In genomic region chr3:96698993-96699690, GRCm38 (mm10) we compare ENCODE assay signal across 16 mouse cellular contexts. TPM values are rescaled to one million over a fixed set of nuclear protein-coding genes. Genes with fewer than 3 reads are reported as not detected.
DNase-seq lines count a peak whose midpoint lies in the region; ATAC-seq lines count a peak whose summit lies in the region.
"Had no signal": no experiment of that assay in that cellular context is flagged by ENCODE, and none has a peak within 500 bp of the region (broad histone marks: within the 10 kb centered on the region; RNA-seq: fewer than 3 reads in every experiment).

No protein-coding gene starts in this region.

- H3K36me3 ChIP-seq in heart, embryonic 13.5 days: peaks cover 49% of the 10 kb centered on the region
- H3K36me3 ChIP-seq in heart, embryonic 11.5 days (ENCODE audit: control insufficient read depth, insufficient read depth, low read length): peaks cover 31% of the 10 kb centered on the region
- peaks cover 51% of the 10 kb centered on the region for H3K36me3 ChIP-seq in embryonic facial prominence, embryonic 10.5 days (replicated peaks)

- H3K9ac ChIP-seq in heart, embryonic 13.5 days: peak overlapping the region; percentile 44
- no peak overlapping the region for H3K9ac ChIP-seq in heart, embryonic 11.5 days (ENCODE audit: low read depth, low read length)
- H3K9ac ChIP-seq: heart, embryonic 12.5 days; hindbrain, embryonic 14.5 days; liver, embryonic 13.5 days had no signal

- H3K9me3 ChIP-seq in heart, embryonic 13.5 days: no peaks in the 10 kb centered on the region
- no peaks in the 10 kb centered on the region for H3K9me3 ChIP-seq in heart, embryonic 11.5 days (replicated peaks; ENCODE audit: control insufficient read depth, low read length)
- no peaks in the 10 kb centered on the region for H3K9me3 ChIP-seq in embryonic facial prominence, embryonic 10.5 days
- H3K9me3 ChIP-seq: heart, embryonic 12.5 days; liver, embryonic 13.5 days had no signal

- no peak overlapping the region; the same call in 1 of the 2 replicates for H3K4me3 ChIP-seq in heart, embryonic 13.5 days
- no peak overlapping the region for H3K4me3 ChIP-seq in heart, embryonic 11.5 days (ENCODE audit: low read depth, low read length)
- peak overlapping the region; percentile 8; the same call in 1 of the 2 replicates for H3K4me3 ChIP-seq in embryonic facial prominence, embryonic 10.5 days
- H3K4me3 ChIP-seq: heart, embryonic 12.5 days; liver, embryonic 13.5 days had no signal

- H3K4me2 ChIP-seq in heart, embryonic 13.5 days: 0 out of 2 replicates have a peak overlapping the region, but pooled peaks have one; percentile 1
- no peak overlapping the region for H3K4me2 ChIP-seq in heart, embryonic 11.5 days
- H3K4me2 ChIP-seq: heart, embryonic 12.5 days; hindbrain, embryonic 14.5 days; liver, embryonic 13.5 days had no signal

- DNase-seq in left cerebral cortex, postnatal 36 days (ENCODE audit: low spot score in 2 of 2): peak; percentile 32
- DNase-seq in left cerebral cortex, postnatal 4 days: no peak
- no peak for DNase-seq in embryonic facial prominence, embryonic 10.5 days (ENCODE audit: low spot score)
- DNase-seq in retina, postnatal 1 day: peak; percentile 75
- no peak for DNase-seq in gastrocnemius, postnatal 14 days
- DNase-seq: adrenal gland, adult 2 months; kidney, adult 8-10 months; layer of hippocampus, postnatal 36 days; liver, embryonic 13.5 days; lung, postnatal 10 days had no signal

- H3K27ac ChIP-seq in heart, embryonic 13.5 days (replicated peaks): no peak overlapping the region
- H3K27ac ChIP-seq in heart, embryonic 11.5 days (ENCODE audit: low read depth, low read length): no peak overlapping the region
- peak overlapping the region; percentile 35; the same call in 1 of the 2 replicates for H3K27ac ChIP-seq in embryonic facial prominence, embryonic 10.5 days (replicated peaks)
- H3K27ac ChIP-seq: hindbrain, embryonic 14.5 days; liver, embryonic 13.5 days had no signal

- WGBS in heart, embryonic 13.5 days: 42% methylated on average over 19 of the region's 19 CpGs
- WGBS in heart, embryonic 11.5 days (ENCODE audit: insufficient replicate concordance): 40% methylated on average over 19 of the region's 19 CpGs
- WGBS in embryonic facial prominence, embryonic 10.5 days: 54% methylated on average over 19 of the region's 19 CpGs

- ATAC-seq in heart, embryonic 13.5 days (ENCODE audit: extremely low read depth, insufficient number of reproducible peaks, low FRiP score, low TSS enrichment): no peak
- ATAC-seq in heart, embryonic 11.5 days (replicated peaks; ENCODE audit: insufficient number of reproducible peaks, low FRiP score, low TSS enrichment): no peak
- ATAC-seq: forebrain, embryonic 14.5 days; Patski had no signal

- H3K4me1 ChIP-seq in heart, embryonic 13.5 days: peaks cover 30% of the 10 kb centered on the region
- H3K4me1 ChIP-seq in heart, embryonic 11.5 days (ENCODE audit: control insufficient read depth, insufficient read depth, low read length): peaks cover 20% of the 10 kb centered on the region
- peaks cover 39% of the 10 kb centered on the region for H3K4me1 ChIP-seq in embryonic facial prominence, embryonic 10.5 days

- no peaks in the 10 kb centered on the region for H3K27me3 ChIP-seq in heart, embryonic 13.5 days (replicated peaks)
- H3K27me3 ChIP-seq in heart, embryonic 11.5 days (ENCODE audit: control insufficient read depth, insufficient read depth, low read length): no peaks in the 10 kb centered on the region
- no peaks in the 10 kb centered on the region for H3K27me3 ChIP-seq in embryonic facial prominence, embryonic 10.5 days (replicated peaks; ENCODE audit: low read depth, poor library complexity, severe bottlenecking)
- H3K27me3 ChIP-seq: heart, embryonic 12.5 days; liver, embryonic 13.5 days; Patski had no signal

- intact Hi-C loops in left cerebral cortex, postnatal 36 days (cut with DNase I): no loop called here
- intact Hi-C loops in left cerebral cortex, postnatal 4 days (cut with DNase I): no loop called here
- intact Hi-C loops in gastrocnemius, postnatal 14 days (cut with DNase I; ENCODE audit: low total_unique reads): no loop called here

RNA-seq across cellular contexts. Expression of gene Pias3, which starts 3.0 kb away (rescaled TPM):
- 36.0 and 37.7 TPM in 2 replicates for polyA plus RNA-seq in heart, embryonic 13.5 days (2015; fragmentation: Nextera tagmentation; extraction: Ambion mirVana)
- polyA plus RNA-seq in heart, embryonic 11.5 days (2014; fragmentation: Nextera tagmentation; extraction: Ambion mirVana): 26.9 and 30.2 TPM in 2 replicates
- 10 to 100 TPM; 23.9 to 24.3 TPM for total RNA-seq in left cerebral cortex, postnatal 36 days (2021)
- 10 to 100 TPM; 31.9 to 36.0 TPM for total RNA-seq in left cerebral cortex, postnatal 4 days (2021)
- polyA plus RNA-seq in embryonic facial prominence, embryonic 10.5 days (2016; fragmentation: Nextera tagmentation; extraction: Ambion mirVana): 45.2 and 53.4 TPM in 2 replicates
- 10 to 100 TPM; 10.4 to 12.1 TPM for total RNA-seq in gastrocnemius, postnatal 14 days (2021)

RNA-seq across cellular contexts. Expression of gene Nudt17, which starts 9.2 kb away (rescaled TPM):
- polyA plus RNA-seq in heart, embryonic 13.5 days (2015; fragmentation: Nextera tagmentation; extraction: Ambion mirVana): 7.1 and 7.2 TPM in 2 replicates
- polyA plus RNA-seq in heart, embryonic 11.5 days (2014; fragmentation: Nextera tagmentation; extraction: Ambion mirVana): 7.4 and 9.3 TPM in 2 replicates
- 1 to 10 TPM; 9.0 to 9.8 TPM for total RNA-seq in left cerebral cortex, postnatal 36 days (2021)
- total RNA-seq in left cerebral cortex, postnatal 4 days (2021): 1 to 10 TPM; 5.3 to 5.4 TPM
- 12.9 and 13.0 TPM in 2 replicates for polyA plus RNA-seq in embryonic facial prominence, embryonic 10.5 days (2016; fragmentation: Nextera tagmentation; extraction: Ambion mirVana)
- total RNA-seq in gastrocnemius, postnatal 14 days (2021): under 1 TPM; 0.96 to 1.00 TPM

RNA-seq across cellular contexts. Expression of gene Polr3c, which starts 28.3 kb away (rescaled TPM):
- 25.2 and 29.3 TPM in 2 replicates for polyA plus RNA-seq in heart, embryonic 13.5 days (2015; fragmentation: Nextera tagmentation; extraction: Ambion mirVana)
- 31.4 and 32.7 TPM in 2 replicates for polyA plus RNA-seq in heart, embryonic 11.5 days (2014; fragmentation: Nextera tagmentation; extraction: Ambion mirVana)
- total RNA-seq in left cerebral cortex, postnatal 36 days (2021): 10 to 100 TPM; 24.1 to 28.0 TPM
- total RNA-seq in left cerebral cortex, postnatal 4 days (2021): 10 to 100 TPM; 27.0 to 28.0 TPM
- 44.1 and 47.6 TPM in 2 replicates for polyA plus RNA-seq in embryonic facial prominence, embryonic 10.5 days (2016; fragmentation: Nextera tagmentation; extraction: Ambion mirVana)
- total RNA-seq in gastrocnemius, postnatal 14 days (2021): 10 to 100 TPM; 16.0 to 18.7 TPM

RNA-seq across cellular contexts. Expression of gene Rnf115, which starts 28.3 kb away (rescaled TPM):
- polyA plus RNA-seq in heart, embryonic 13.5 days (2015; fragmentation: Nextera tagmentation; extraction: Ambion mirVana): 36.9 and 44.8 TPM in 2 replicates
- 53.9 and 56.1 TPM in 2 replicates for polyA plus RNA-seq in heart, embryonic 11.5 days (2014; fragmentation: Nextera tagmentation; extraction: Ambion mirVana)
- total RNA-seq in left cerebral cortex, postnatal 36 days (2021): 10 to 100 TPM; 66.4 to 66.7 TPM
- 10 to 100 TPM; 44.3 to 50.0 TPM for total RNA-seq in left cerebral cortex, postnatal 4 days (2021)
- polyA plus RNA-seq in embryonic facial prominence, embryonic 10.5 days (2016; fragmentation: Nextera tagmentation; extraction: Ambion mirVana): 66.8 and 69.7 TPM in 2 replicates
- 10 to 100 TPM; 53.8 to 89.7 TPM for total RNA-seq in gastrocnemius, postnatal 14 days (2021)

RNA-seq across cellular contexts. Expression of gene Ankrd35, which starts 29.2 kb away (rescaled TPM):
- polyA plus RNA-seq in heart, embryonic 13.5 days (2015; fragmentation: Nextera tagmentation; extraction: Ambion mirVana): 0.09 and 0.33 TPM in 2 replicates
- 0.15 and 0.33 TPM in 2 replicates for polyA plus RNA-seq in heart, embryonic 11.5 days (2014; fragmentation: Nextera tagmentation; extraction: Ambion mirVana)
- 1 to 10 TPM; 7.5 to 8.1 TPM for total RNA-seq in left cerebral cortex, postnatal 36 days (2021)
- total RNA-seq in left cerebral cortex, postnatal 4 days (2021): 1 to 10 TPM; 6.0 to 7.0 TPM
- polyA plus RNA-seq in embryonic facial prominence, embryonic 10.5 days (2016; fragmentation: Nextera tagmentation; extraction: Ambion mirVana): 0.11 and 0.14 TPM in 2 replicates
- 1 to 10 TPM; 1.0 to 2.3 TPM for total RNA-seq in gastrocnemius, postnatal 14 days (2021)

Comparison
In these comparisons a context has a peak if more than half of its experiments do, and no peak if none do; other contexts are left out.
1. DNase-seq: peak in left cerebral cortex, postnatal 36 days (2 of 2) and retina, postnatal 1 day (single experiment); none in left cerebral cortex, postnatal 4 days (single experiment), embryonic facial prominence, embryonic 10.5 days (single experiment) and gastrocnemius, postnatal 14 days (single experiment).